Mouse (Mus musculus): ENCODE results near the gene Clk2. TPM values are rescaled to one million over a fixed set of nuclear protein-coding genes. Genes with fewer than 3 reads are reported as not detected.

Gene Clk2
- 17.3 and 18.0 TPM in 2 replicates for polyA plus RNA-seq (2015; fragmentation: Nextera tagmentation; extraction: Ambion mirVana)

GRCm38 (mm10) chr3:89164506-89165267 is at the start of gene Clk2:
Clk2 (plus strand) TSS chr3:89164795.
- Histone ChIP-seq H3K9ac (ENCODE audit: low read depth, low read length) (peak within 1 kb of the TSS; percentile 96), H3K27ac (ENCODE audit: low read length) (peak within 1 kb of the TSS; percentile 95), H3K9me3 (ENCODE audit: control insufficient read depth, low read length) (no peaks in the 10 kb centered on the region), H3K4me1 (ENCODE audit: control insufficient read depth, insufficient read depth, low read length) (peaks cover 23% of the 10 kb centered on the region), H3K27me3 (replicated peaks; ENCODE audit: control insufficient read depth, insufficient read depth, low read length) (no peaks in the 10 kb centered on the region), H3K4me2 (ENCODE audit: low read depth, low read length) (peak within 1 kb of the TSS; percentile 80), H3K36me3 (ENCODE audit: control insufficient read depth, insufficient read depth, low read length) (peaks cover 13% of the 10 kb centered on the region), H3K4me3 (ENCODE audit: low read length) (peak within 1 kb of the TSS; percentile 91)
- peak; percentile 98 for ATAC-seq
- under 1% methylated on average over 78 of the region's 79 CpGs for WGBS

- peak; percentile 45; the same call in 1 of the 2 replicates for ATAC-seq
- H3K36me3 ChIP-seq (ENCODE audit: control insufficient read depth, insufficient read depth, low read length), result no peaks in the 10 kb centered on the region
- H3K9ac ChIP-seq (ENCODE audit: low read depth, low read length), result no peak overlapping the region
- 10% methylated on average over 2 of the region's 2 CpGs for WGBS
- H3K27me3 ChIP-seq (replicated peaks; ENCODE audit: control insufficient read depth, insufficient read depth, low read length), result no peaks in the 10 kb centered on the region
- no peak overlapping the region for H3K4me2 ChIP-seq (ENCODE audit: low read depth, low read length)
- no peak overlapping the region for H3K27ac ChIP-seq (ENCODE audit: low read length)
- H3K4me1 ChIP-seq (ENCODE audit: control insufficient read depth, insufficient read depth, low read length), result no peaks in the 10 kb centered on the region
- H3K9me3 ChIP-seq (ENCODE audit: control insufficient read depth, low read length), result no peaks in the 10 kb centered on the region
- H3K4me3 ChIP-seq (ENCODE audit: low read length), result no peak overlapping the region
These were observed 49.1 kb upstream of the Clk2 start for GRCm38 (mm10) chr3:89115522-89115921.

DNA sequence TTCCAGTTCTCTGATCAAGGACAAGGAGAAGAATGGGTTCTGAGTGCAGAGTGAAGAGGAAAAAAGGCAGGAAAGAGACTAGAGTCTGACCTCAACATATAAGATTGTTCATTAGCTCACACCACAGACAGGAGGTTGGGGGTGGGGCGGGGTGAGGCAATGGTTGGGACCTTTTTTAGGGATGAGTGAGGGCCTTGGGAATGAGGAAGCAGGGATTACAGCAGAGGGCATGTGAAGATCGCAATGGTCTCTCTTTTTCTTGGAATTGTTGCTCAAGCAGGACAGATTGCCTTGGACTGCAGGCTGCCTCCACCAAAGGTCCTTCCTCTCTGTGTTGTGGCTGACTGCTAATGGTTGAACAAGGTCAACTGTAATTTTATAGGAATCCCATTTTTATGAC is 41.3 kb upstream of the Clk2 start:
- no peak overlapping the region for H3K4me3 ChIP-seq (ENCODE audit: low read length)
- no peak overlapping the region for H3K4me2 ChIP-seq (ENCODE audit: low read depth, low read length)
- H3K9ac ChIP-seq (ENCODE audit: low read depth, low read length), result no peak overlapping the region
- no peaks in the 10 kb centered on the region for H3K9me3 ChIP-seq (ENCODE audit: control insufficient read depth, low read length)
- no peak overlapping the region for H3K27ac ChIP-seq (ENCODE audit: low read length)
- WGBS, result 73% methylated on average over 2 of the region's 2 CpGs
- ATAC-seq, result no peak
- no peaks in the 10 kb centered on the region for H3K36me3 ChIP-seq (ENCODE audit: control insufficient read depth, insufficient read depth, low read length)
- H3K4me1 ChIP-seq (ENCODE audit: control insufficient read depth, insufficient read depth, low read length), result no peaks in the 10 kb centered on the region
- H3K27me3 ChIP-seq (replicated peaks; ENCODE audit: control insufficient read depth, insufficient read depth, low read length), result no peaks in the 10 kb centered on the region

DNA sequence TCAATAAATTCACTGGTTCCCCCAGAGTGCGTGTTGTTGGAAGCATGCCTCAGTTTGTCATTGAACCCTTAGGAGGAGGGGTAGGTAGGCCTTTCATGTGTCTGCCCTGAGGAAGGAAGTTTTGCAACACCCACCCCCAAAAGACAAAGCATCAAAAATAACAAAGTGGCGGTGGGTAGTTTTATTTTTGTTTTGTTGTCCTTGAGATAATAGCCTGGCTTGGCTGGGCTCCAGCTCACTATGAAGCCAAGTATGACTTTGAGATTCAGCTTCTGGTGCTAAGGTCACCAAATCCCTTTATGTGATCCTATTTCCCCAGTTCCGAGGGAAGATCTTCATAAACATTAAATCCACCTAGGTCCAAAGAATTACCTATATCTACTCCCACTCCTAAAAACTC is 40.4 kb upstream of the Clk2 start:
- H3K9me3 ChIP-seq (ENCODE audit: control insufficient read depth, low read length), result no peaks in the 10 kb centered on the region
- no peaks in the 10 kb centered on the region for H3K36me3 ChIP-seq (ENCODE audit: control insufficient read depth, insufficient read depth, low read length)
- no peak for ATAC-seq
- H3K4me2 ChIP-seq (ENCODE audit: low read depth, low read length), result no peak overlapping the region
- H3K27ac ChIP-seq (ENCODE audit: low read length), result no peak overlapping the region
- H3K27me3 ChIP-seq (replicated peaks; ENCODE audit: control insufficient read depth, insufficient read depth, low read length), result no peaks in the 10 kb centered on the region
- WGBS, result 70% methylated on average over 3 of the region's 3 CpGs
- H3K4me3 ChIP-seq (ENCODE audit: low read length), result no peak overlapping the region
- no peak overlapping the region for H3K9ac ChIP-seq (ENCODE audit: low read depth, low read length)
- no peaks in the 10 kb centered on the region for H3K4me1 ChIP-seq (ENCODE audit: control insufficient read depth, insufficient read depth, low read length)

- Histone ChIP-seq H3K4me1 (ENCODE audit: control insufficient read depth, insufficient read depth, low read length) (no peaks in the 10 kb centered on the region), H3K27me3 (replicated peaks; ENCODE audit: control insufficient read depth, insufficient read depth, low read length) (no peaks in the 10 kb centered on the region), H3K9ac (ENCODE audit: low read depth, low read length) (no peak overlapping the region), H3K27ac (ENCODE audit: low read length) (no peak overlapping the region), H3K9me3 (ENCODE audit: control insufficient read depth, low read length) (no peaks in the 10 kb centered on the region), H3K4me3 (ENCODE audit: low read length) (no peak overlapping the region), H3K4me2 (ENCODE audit: low read depth, low read length) (no peak overlapping the region), H3K36me3 (ENCODE audit: control insufficient read depth, insufficient read depth, low read length) (no peaks in the 10 kb centered on the region)
- WGBS, result 91% methylated on average over 3 of the region's 3 CpGs
- ATAC-seq, result no peak
These were observed 38.6 kb upstream of the Clk2 start for GRCm38 (mm10) chr3:89125981-89126380.

DNA sequence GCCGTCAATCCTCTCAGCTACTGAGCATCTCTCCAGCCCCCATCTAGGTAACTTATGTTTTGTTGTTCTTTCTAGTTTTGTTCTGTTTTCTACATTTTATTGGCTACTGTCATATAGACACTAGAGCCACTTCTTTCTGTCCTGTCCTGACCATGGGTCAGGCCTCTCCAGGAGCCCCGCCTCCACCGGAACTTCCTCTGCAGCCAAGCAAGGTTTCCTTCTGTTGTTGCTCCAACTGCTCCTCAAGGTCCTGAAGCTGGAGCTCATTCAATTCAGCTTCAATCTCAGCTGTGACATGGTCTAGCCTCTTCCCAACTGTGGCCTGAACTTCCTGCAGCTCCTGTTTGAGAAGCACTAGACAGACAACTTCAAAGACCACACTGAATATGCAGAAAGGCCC is 34.7 kb upstream of the Clk2 start:
- Histone ChIP-seq H3K27me3 (replicated peaks; ENCODE audit: control insufficient read depth, insufficient read depth, low read length) (no peaks in the 10 kb centered on the region), H3K27ac (ENCODE audit: low read length) (no peak overlapping the region), H3K36me3 (ENCODE audit: control insufficient read depth, insufficient read depth, low read length) (no peaks in the 10 kb centered on the region), H3K4me2 (ENCODE audit: low read depth, low read length) (no peak overlapping the region), H3K4me1 (ENCODE audit: control insufficient read depth, insufficient read depth, low read length) (peaks cover 19% of the 10 kb centered on the region), H3K4me3 (ENCODE audit: low read length) (no peak overlapping the region), H3K9me3 (ENCODE audit: control insufficient read depth, low read length) (no peaks in the 10 kb centered on the region), H3K9ac (ENCODE audit: low read depth, low read length) (no peak overlapping the region)
- 85% methylated on average over 3 of the region's 3 CpGs for WGBS
- ATAC-seq, result no peak

- Histone ChIP-seq H3K27me3 (replicated peaks; ENCODE audit: control insufficient read depth, insufficient read depth, low read length) (no peaks in the 10 kb centered on the region), H3K9ac (ENCODE audit: low read depth, low read length) (peak overlapping the region; percentile 69), H3K4me1 (ENCODE audit: control insufficient read depth, insufficient read depth, low read length) (peaks cover 19% of the 10 kb centered on the region), H3K9me3 (ENCODE audit: control insufficient read depth, low read length) (no peaks in the 10 kb centered on the region), H3K36me3 (ENCODE audit: control insufficient read depth, insufficient read depth, low read length) (no peaks in the 10 kb centered on the region), H3K4me2 (ENCODE audit: low read depth, low read length) (peak overlapping the region; percentile 69), H3K4me3 (ENCODE audit: low read length) (no peak overlapping the region; the same call in 1 of the 2 replicates), H3K27ac (ENCODE audit: low read length) (no peak overlapping the region)
- WGBS, result 39% methylated on average over 4 of the region's 4 CpGs
- ATAC-seq, result no peak
These were observed 32.8 kb upstream of the Clk2 start for GRCm38 (mm10) chr3:89131816-89132215.

DNA sequence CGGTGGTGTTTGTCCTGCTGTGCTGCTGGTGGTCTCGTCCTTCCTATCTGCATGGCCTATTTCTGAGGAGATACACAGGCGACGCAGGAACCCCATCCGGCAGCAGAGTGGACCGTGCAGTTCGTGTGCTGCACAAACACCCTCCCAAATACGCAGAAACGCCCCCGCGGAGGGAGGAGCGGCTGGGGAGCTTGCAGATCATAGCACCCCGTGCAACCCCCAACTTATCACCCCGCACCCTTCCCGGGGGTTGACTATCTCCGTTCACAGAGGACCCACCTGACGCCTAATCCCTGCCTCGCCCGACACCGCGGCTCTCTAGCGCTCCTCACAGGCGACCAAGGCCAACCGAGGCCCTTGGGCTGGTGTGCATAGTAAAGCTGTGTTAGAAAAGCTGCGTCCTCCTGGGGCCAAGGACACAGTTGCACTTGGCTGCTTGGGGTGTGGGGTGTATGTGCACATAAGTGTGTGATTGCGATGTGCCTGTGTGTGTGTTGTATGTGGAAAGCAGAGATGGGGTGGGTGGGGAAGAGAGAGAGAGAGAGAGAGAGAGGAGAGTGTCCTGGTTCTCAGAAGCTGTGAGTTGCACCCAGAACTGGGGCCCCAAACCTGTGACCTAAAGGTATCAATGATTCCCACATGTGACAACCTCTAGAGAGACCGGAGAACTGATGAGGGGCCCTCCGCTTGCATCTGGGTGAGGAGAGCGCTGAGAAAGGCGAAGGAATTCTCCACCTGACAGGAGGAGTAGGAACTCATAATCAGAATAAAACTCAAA is 32.1 kb upstream of the Clk2 start:
- Histone ChIP-seq H3K4me2 (ENCODE audit: low read depth, low read length) (peak overlapping the region; percentile 69), H3K36me3 (ENCODE audit: control insufficient read depth, insufficient read depth, low read length) (no peaks in the 10 kb centered on the region), H3K9me3 (ENCODE audit: control insufficient read depth, low read length) (no peaks in the 10 kb centered on the region), H3K4me3 (ENCODE audit: low read length) (peak overlapping the region; percentile 44), H3K4me1 (ENCODE audit: control insufficient read depth, insufficient read depth, low read length) (peaks cover 19% of the 10 kb centered on the region), H3K27me3 (replicated peaks; ENCODE audit: control insufficient read depth, insufficient read depth, low read length) (no peaks in the 10 kb centered on the region), H3K9ac (ENCODE audit: low read depth, low read length) (peak overlapping the region; percentile 69), H3K27ac (ENCODE audit: low read length) (peak overlapping the region; percentile 96)
- 16% methylated on average over 30 of the region's 30 CpGs for WGBS
- peak; percentile 29 for ATAC-seq

DNA sequence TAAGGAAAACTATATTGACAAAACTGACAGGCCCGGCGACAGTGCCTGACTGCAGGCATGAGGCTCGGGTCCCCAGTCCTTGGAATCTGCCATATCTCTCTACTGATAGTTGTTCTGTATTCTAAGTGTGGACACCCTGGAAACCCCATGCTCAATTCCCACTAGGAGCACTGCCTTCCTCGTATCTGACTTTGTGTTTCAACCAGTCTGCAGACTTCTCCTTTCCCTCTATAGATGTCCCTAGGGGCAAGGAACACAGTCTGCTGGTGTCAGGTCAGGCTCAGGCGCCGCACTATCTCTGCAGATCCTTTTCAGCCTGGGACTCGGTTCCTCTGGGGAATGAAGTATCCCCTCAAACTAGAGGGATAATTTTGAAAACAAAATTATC is 31.5 kb upstream of the Clk2 start:
- peak overlapping the region; percentile 69 for H3K9ac ChIP-seq (ENCODE audit: low read depth, low read length)
- no peak overlapping the region for H3K4me3 ChIP-seq (ENCODE audit: low read length)
- no peak for ATAC-seq
- no peaks in the 10 kb centered on the region for H3K27me3 ChIP-seq (replicated peaks; ENCODE audit: control insufficient read depth, insufficient read depth, low read length)
- peak overlapping the region; percentile 19; the same call in 1 of the 2 replicates for H3K4me2 ChIP-seq (ENCODE audit: low read depth, low read length)
- no peaks in the 10 kb centered on the region for H3K36me3 ChIP-seq (ENCODE audit: control insufficient read depth, insufficient read depth, low read length)
- 69% methylated on average over 7 of the region's 7 CpGs for WGBS
- no peaks in the 10 kb centered on the region for H3K9me3 ChIP-seq (ENCODE audit: control insufficient read depth, low read length)
- H3K4me1 ChIP-seq (ENCODE audit: control insufficient read depth, insufficient read depth, low read length), result peaks cover 19% of the 10 kb centered on the region
- H3K27ac ChIP-seq (ENCODE audit: low read length), result peak overlapping the region; percentile 96
